Mouse (Mus musculus) liver, postnatal 0 days (tissue): ENCODE results near the gene S100a6. TPM values are rescaled to one million over a fixed set of nuclear protein-coding genes. Genes with fewer than 3 reads are reported as not detected.

Source experiments
- ATAC-seq: fragments of 200-750 bp; cut with Nextera tagmentation; 2 replicates; pipeline ENCODE4 v1.8.0; 2017; ENCODE audit warnings: mild to moderate bottlenecking, moderate library complexity
- DNase-seq: peaks from one replicate; pipeline ENCODE4 v3.0.0-alpha.2; 2016
- H3K27ac ChIP-seq: fragments of 300-500 bp; sonication (generic); 2 replicates; pipeline ENCODE4 v1.5.1; 2014; ENCODE audit warnings: antibody characterized with exemption, moderate library complexity, mild to moderate bottlenecking, low read depth
- H3K27me3 ChIP-seq: fragments of 300-500 bp; sonication (generic); 2 replicates; pipeline ENCODE4 v1.6.1; 2014; ENCODE audit warnings: low read length, control low read depth, mixed read lengths; ENCODE audit not compliant: insufficient read depth
- H3K36me3 ChIP-seq: fragments of 300-500 bp; sonication (generic); replicated peaks from 2 replicates; pipeline ENCODE4 v1.6.1; 2014; ENCODE audit warnings: mild to moderate bottlenecking, control low read depth, low read length, moderate library complexity, mixed read lengths; ENCODE audit not compliant: insufficient read depth
- H3K4me1 ChIP-seq: fragments of 300-500 bp; sonication (generic); 2 replicates; pipeline ENCODE4 v1.6.1; 2014; ENCODE audit warnings: antibody characterized with exemption, mild to moderate bottlenecking, control low read depth; ENCODE audit not compliant: insufficient read depth
- H3K4me2 ChIP-seq: fragments of 300-500 bp; sonication (generic); 2 replicates; pipeline ENCODE4 v1.6.1; 2014; ENCODE audit warnings: low read depth, mild to moderate bottlenecking, low read length, moderate library complexity, mixed read lengths
- H3K4me3 ChIP-seq: fragments of 300-500 bp; sonication (generic); 2 replicates; pipeline ENCODE4 v1.5.1; 2014; ENCODE audit warnings: low read depth, low read length
- H3K9ac ChIP-seq: fragments of 300-500 bp; sonication (generic); replicated peaks from 2 replicates; pipeline ENCODE4 v1.6.1; 2014; ENCODE audit warnings: mild to moderate bottlenecking, moderate library complexity
- H3K9me3 ChIP-seq: fragments of 300-500 bp; sonication (generic); 2 replicates; pipeline ENCODE4 v1.6.1; 2016; ENCODE audit warnings: mild to moderate bottlenecking, control low read depth, low read length, mixed read lengths
- CTCF ChIP-seq: sonication (generic); IDR thresholded peaks from 2 replicates; pipeline ENCODE4 v1.5.1; 2016; ENCODE audit warnings: antibody characterized with exemption, low read depth
- EP300 ChIP-seq: IDR thresholded peaks from 2 replicates; pipeline ENCODE4 v1.6.1; 2016; ENCODE audit warnings: antibody characterized with exemption, low read depth, mild to moderate bottlenecking
- WGBS: fragments of 180-500 bp; shearing (Covaris S2); extraction: QIAGEN DNeasy Blood & Tissue Kit; methylation state at CpG from one replicate; pipeline ENCODE4 v1.1.7; 2014; ENCODE audit not compliant: insufficient replicate concordance; 5-methylcytosine and 5-hydroxymethylcytosine counted together
- polyA plus RNA-seq: library from polyadenylated mRNA; unstranded; fragments of >200 nt; fragmentation: Nextera tagmentation; extraction: Ambion mirVana; gene quantifications from 2 replicates; pipeline ENCODE4 v1.2.1, GENCODE M21; 2015

S100a6 gene
- polyA plus RNA-seq, 1 experiment from 2014 or later = 55.6 TPM

DNA sequence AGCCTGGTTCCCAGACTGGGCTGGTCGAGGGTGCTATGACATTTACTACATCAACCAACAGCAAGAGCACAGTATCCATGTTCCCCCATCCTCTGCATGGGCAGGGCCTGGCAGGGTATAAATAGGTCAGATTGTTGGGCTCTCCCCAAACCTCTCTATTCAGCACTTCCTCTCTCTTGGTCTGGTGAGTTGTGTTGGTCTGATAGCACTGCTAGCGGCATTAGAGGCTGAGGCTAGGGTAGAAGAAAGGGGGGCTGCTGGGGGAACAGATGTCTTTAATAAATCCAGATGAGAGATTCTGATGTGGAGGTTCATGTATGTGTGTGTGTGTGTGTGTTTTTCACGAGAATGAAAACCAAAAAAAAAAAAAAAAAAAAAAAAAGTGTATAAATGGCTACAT, 9.1 kb upstream of the S100a6 start, which contains the start of gene S100a4:
TSS of gene S100a4 (plus strand) at position 149 of the 400 bp plus-strand sequence.
- Histone ChIP-seq H3K4me2 (no peak within 1 kb of the TSS), H3K9ac (no peak within 1 kb of the TSS), H3K27me3 (no peaks in the 10 kb centered on the region), H3K9me3 (no peaks in the 10 kb centered on the region), H3K27ac (no peak within 1 kb of the TSS), H3K36me3 (no peaks in the 10 kb centered on the region), H3K4me3 (no peak within 1 kb of the TSS), H3K4me1 (no peaks in the 10 kb centered on the region)
- 24% methylated on average over 3 of the region's 3 CpGs for WGBS
- ATAC-seq = no peak
- TF ChIP-seq CTCF (no peak), EP300 (no peak)
- no peak for DNase-seq

DNA sequence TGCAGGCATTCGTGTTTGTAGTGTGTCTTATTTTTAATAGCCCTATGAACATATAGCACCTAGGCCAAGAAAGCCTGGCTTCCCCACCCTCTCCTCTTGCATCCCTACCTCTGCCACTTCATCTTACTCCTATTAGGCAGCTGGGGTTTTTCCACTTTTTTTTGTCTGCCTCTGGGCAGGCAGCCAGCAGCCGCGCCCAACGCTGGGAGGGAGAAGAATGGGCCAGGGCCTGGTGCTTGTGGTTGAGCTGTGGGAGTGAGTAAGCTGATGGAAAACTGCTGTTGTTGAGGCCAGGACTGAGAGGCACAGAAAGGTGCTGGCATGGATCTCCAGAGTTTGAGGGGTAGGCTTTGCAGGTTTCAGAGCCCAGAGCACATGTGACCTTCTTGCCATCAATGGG, 8.3 kb upstream of the S100a6 start:
- DNase-seq (no peak), ATAC-seq (no peak)
- Histone ChIP-seq H3K27me3 (no peaks in the 10 kb centered on the region), H3K27ac (no peak overlapping the region), H3K9ac (no peak overlapping the region), H3K9me3 (no peaks in the 10 kb centered on the region), H3K4me3 (no peak overlapping the region), H3K36me3 (no peaks in the 10 kb centered on the region), H3K4me2 (no peak overlapping the region), H3K4me1 (no peaks in the 10 kb centered on the region)
- 84% methylated on average over 4 of the region's 4 CpGs for WGBS
- TF ChIP-seq CTCF (no peak), EP300 (no peak)

DNA sequence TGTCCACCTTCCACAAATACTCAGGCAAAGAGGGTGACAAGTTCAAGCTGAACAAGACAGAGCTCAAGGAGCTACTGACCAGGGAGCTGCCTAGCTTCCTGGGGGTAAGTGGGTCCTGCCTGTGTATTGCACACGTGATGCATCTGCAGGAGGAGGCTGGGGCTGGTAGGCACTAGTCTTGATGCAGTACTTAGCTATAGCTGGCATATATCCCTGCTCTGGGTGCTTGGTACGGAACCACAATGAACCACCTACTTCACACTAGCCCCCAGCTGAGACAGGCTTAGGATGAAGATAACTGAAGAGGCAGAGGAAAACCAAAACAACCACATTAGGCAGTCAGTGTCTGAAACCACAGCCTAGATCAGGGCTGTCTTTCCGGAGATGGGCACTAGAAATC, 7.6 kb upstream of the S100a6 start:
- TF ChIP-seq EP300 = no peak
- no peak for TF ChIP-seq CTCF
- DNase-seq (no peak), ATAC-seq (no peak)
- Histone ChIP-seq H3K36me3 (no peaks in the 10 kb centered on the region), H3K4me3 (no peak overlapping the region), H3K9me3 (no peaks in the 10 kb centered on the region), H3K9ac (no peak overlapping the region), H3K4me2 (no peak overlapping the region), H3K4me1 (no peaks in the 10 kb centered on the region), H3K27ac (no peak overlapping the region), H3K27me3 (no peaks in the 10 kb centered on the region)
- 35% methylated on average over 3 of the region's 3 CpGs for WGBS

DNA sequence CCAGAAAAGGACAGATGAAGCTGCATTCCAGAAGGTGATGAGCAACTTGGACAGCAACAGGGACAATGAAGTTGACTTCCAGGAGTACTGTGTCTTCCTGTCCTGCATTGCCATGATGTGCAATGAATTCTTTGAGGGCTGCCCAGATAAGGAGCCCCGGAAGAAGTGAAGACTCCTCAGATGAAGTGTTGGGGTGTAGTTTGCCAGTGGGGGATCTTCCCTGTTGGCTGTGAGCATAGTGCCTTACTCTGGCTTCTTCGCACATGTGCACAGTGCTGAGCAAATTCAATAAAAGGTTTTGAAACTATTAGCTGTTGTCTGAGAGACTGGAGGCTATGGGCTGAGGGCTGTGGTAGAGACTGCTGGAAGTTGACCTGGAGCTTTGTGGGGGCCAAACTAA, 6.9 kb upstream of the S100a6 start:
- Histone ChIP-seq H3K4me1 (no peaks in the 10 kb centered on the region), H3K9ac (no peak overlapping the region), H3K9me3 (no peaks in the 10 kb centered on the region), H3K27ac (no peak overlapping the region), H3K4me2 (no peak overlapping the region), H3K36me3 (no peaks in the 10 kb centered on the region), H3K27me3 (no peaks in the 10 kb centered on the region), H3K4me3 (no peak overlapping the region)
- 68% methylated on average over 2 of the region's 2 CpGs for WGBS
- DNase-seq (no peak), ATAC-seq (no peak)
- TF ChIP-seq EP300 = no peak
- TF ChIP-seq CTCF = no peak

DNA sequence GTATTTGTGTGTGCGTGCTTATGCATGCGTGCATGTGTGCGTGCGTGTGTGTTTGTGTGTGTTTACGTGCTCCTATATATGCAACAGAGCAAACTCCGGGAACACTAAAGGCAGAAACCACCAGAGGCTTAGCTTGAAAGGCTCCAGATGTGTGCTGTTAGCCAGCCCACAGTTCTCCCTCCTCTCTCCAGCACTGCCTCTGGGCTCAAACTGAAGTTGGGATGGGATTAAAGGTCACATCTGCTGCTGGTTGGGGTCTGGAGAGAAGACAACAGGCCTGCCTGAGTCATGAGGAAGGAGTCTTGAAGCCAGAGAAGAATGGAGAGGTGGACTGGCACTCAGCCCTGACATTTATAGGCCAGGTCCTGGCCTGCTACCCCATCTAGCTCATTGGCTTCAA, 6.5 kb upstream of the S100a6 start:
- Histone ChIP-seq H3K9me3 (no peaks in the 10 kb centered on the region), H3K36me3 (no peaks in the 10 kb centered on the region), H3K27me3 (no peaks in the 10 kb centered on the region), H3K4me2 (no peak overlapping the region), H3K4me3 (no peak overlapping the region), H3K9ac (no peak overlapping the region), H3K4me1 (no peaks in the 10 kb centered on the region), H3K27ac (no peak overlapping the region)
- no peak for DNase-seq
- 79% methylated on average over 6 of the region's 6 CpGs for WGBS
- TF ChIP-seq CTCF = no peak
- TF ChIP-seq EP300 = no peak
- no peak for ATAC-seq

DNA sequence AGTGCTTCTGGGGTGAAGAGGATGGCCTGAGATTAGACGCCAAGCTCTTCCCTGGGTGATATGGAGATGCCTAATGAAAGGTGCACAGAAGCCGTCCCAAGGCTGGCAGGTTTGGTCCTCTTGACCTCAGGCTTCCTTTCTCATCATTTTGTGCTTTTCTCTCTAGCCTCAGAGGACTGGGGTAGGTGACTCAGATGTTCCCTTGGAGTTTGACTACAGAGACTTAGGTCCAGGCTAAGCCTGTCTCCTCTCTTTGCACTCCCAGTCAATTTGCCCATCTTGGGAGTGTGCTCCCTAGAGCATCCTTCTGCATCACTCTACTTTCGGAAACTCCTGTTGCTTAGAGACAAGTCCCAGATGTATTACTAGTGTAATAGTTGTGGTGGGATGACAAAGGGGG, 5.3 kb upstream of the S100a6 start:
- no peak overlapping the region for H3K4me2 ChIP-seq
- TF ChIP-seq CTCF = no peak
- TF ChIP-seq EP300 = no peak
- no peak overlapping the region for H3K27ac ChIP-seq
- ATAC-seq (no peak), DNase-seq (no peak)
- 66% methylated on average over 3 of the region's 3 CpGs for WGBS
- H3K4me1 ChIP-seq = no peaks in the 10 kb centered on the region
- no peak overlapping the region for H3K4me3 ChIP-seq
- H3K9ac ChIP-seq = no peak overlapping the region
- H3K36me3 ChIP-seq = no peaks in the 10 kb centered on the region
- H3K9me3 ChIP-seq = no peaks in the 10 kb centered on the region
- H3K27me3 ChIP-seq = no peaks in the 10 kb centered on the region

DNA sequence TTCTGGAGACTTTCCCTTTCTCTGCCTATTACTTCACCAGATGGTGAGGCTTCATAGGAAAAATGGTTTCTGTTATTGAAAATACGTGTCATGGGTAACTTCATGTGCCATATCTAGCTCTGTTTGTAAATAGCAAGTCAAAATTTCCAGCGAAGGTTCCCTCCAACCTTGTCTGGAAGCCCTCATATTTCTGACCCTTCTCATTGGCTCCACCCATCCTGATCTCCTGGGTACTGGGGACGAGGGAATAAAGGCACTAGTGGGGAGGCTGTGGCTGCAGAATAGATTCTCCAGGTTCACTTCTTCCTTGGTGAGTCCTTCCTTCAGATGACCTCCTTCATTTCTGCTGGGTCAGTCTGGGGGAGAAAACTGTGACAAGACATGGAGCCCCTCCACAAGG, 4.5 kb upstream of the S100a6 start, which contains the start of gene S100a5:
TSS of gene S100a5 (plus strand) at position 301 of the 400 bp plus-strand sequence.
- no peak for DNase-seq
- H3K27me3 ChIP-seq = no peaks in the 10 kb centered on the region
- 49% methylated on average over 3 of the region's 3 CpGs for WGBS

More for the DNA sequence above, 4.5 kb upstream of the S100a6 start, which contains the start of gene S100a5:
- H3K9me3 ChIP-seq = no peaks in the 10 kb centered on the region
- H3K4me3 ChIP-seq = no peak within 1 kb of the TSS
- ATAC-seq = no peak
- TF ChIP-seq CTCF (no peak), EP300 (no peak)
- H3K9ac ChIP-seq = no peak within 1 kb of the TSS
- H3K4me2 ChIP-seq = no peak within 1 kb of the TSS
- H3K4me1 ChIP-seq = peaks cover 4% of the 10 kb centered on the region; the same call in 1 of the 2 replicates
- no peaks in the 10 kb centered on the region for H3K36me3 ChIP-seq
- no peak within 1 kb of the TSS for H3K27ac ChIP-seq
